Mouse (Mus musculus): ENCODE results near the gene Blm.

GRCm38 (mm10) chr7:80424722-80425121, 110.2 kb downstream of the Blm start:
- TF ChIP-seq CTCF (IDR thresholded peaks at IDR 0.05; ENCODE audit: extremely low read depth, insufficient read depth, insufficient read length, insufficient replicate concordance): no peak
- no peak for TF ChIP-seq POLR2A (IDR thresholded peaks at IDR 0.05; ENCODE audit: low read depth, low read length)
